Mouse (Mus musculus) heart, embryonic 10.5 days (tissue): ENCODE results near the gene Ifna4. TPM values are rescaled to one million over a fixed set of nuclear protein-coding genes. Genes with fewer than 3 reads are reported as not detected.

Source experiments
- DNase-seq: peaks from one replicate; pipeline ENCODE4 v3.0.0-alpha.2; 2017; ENCODE audit warnings: low spot score
- H3K27ac ChIP-seq: fragments of 300-500 bp; sonication (generic); 2 replicates; pipeline ENCODE4 v1.5.1; 2016; ENCODE audit warnings: mild to moderate bottlenecking
- H3K27me3 ChIP-seq: fragments of 300-500 bp; sonication (generic); 2 replicates; pipeline ENCODE4 v1.6.1; 2016; ENCODE audit warnings: mild to moderate bottlenecking; ENCODE audit not compliant: poor library complexity, insufficient read depth, severe bottlenecking
- H3K36me3 ChIP-seq: fragments of 300-500 bp; sonication (generic); 2 replicates; pipeline ENCODE4 v1.6.1; 2016; ENCODE audit warnings: mild to moderate bottlenecking, moderate library complexity
- H3K4me1 ChIP-seq: fragments of 300-500 bp; sonication (generic); 2 replicates; pipeline ENCODE4 v1.6.1; 2016; ENCODE audit warnings: mild to moderate bottlenecking
- H3K4me3 ChIP-seq: fragments of 300-500 bp; sonication (generic); 2 replicates; pipeline ENCODE4 v1.5.1; 2016; ENCODE audit warnings: mild to moderate bottlenecking, moderate library complexity
- H3K9me3 ChIP-seq: fragments of 300-500 bp; sonication (generic); 2 replicates; pipeline ENCODE4 v1.6.1; 2016; ENCODE audit warnings: mild to moderate bottlenecking, moderate library complexity
- WGBS: fragments of 180-500 bp; shearing (Covaris S2); methylation state at CpG from one replicate; pipeline ENCODE4 v1.1.7; 2016; 5-methylcytosine and 5-hydroxymethylcytosine counted together
- polyA plus RNA-seq: library from polyadenylated mRNA; unstranded; fragments of >200 nt; fragmentation: Nextera tagmentation; extraction: Ambion mirVana; gene quantifications from 2 replicates; pipeline ENCODE4 v1.2.1, GENCODE M21; 2016

The Ifna4 gene
- polyA plus RNA-seq, 1 experiment from 2014 or later: not detected

GRCm38 (mm10) chr4:88838828-88839227 is 2.8 kb upstream of the Ifna4 start:
- Histone ChIP-seq H3K27me3 (no peaks in the 10 kb centered on the region), H3K4me3 (no peak overlapping the region), H3K9me3 (no peaks in the 10 kb centered on the region), H3K36me3 (no peaks in the 10 kb centered on the region), H3K4me1 (no peaks in the 10 kb centered on the region), H3K27ac (no peak overlapping the region)
- WGBS: 42% methylated on average over 3 of the region's 3 CpGs
- DNase-seq: no peak

- 83% methylated on average over 3 of the region's 3 CpGs for WGBS
Measured at GRCm38 (mm10) chr4:88840058-88840457, 1.6 kb upstream of the Ifna4 start.

GRCm38 (mm10) chr4:88845334-88845733 is 3.7 kb downstream of the Ifna4 start:
- H3K27ac ChIP-seq: no peak overlapping the region
- no peaks in the 10 kb centered on the region for H3K4me1 ChIP-seq
- 41% methylated on average over 2 of the region's 2 CpGs for whole genome bisulfite sequencing
- no peaks in the 10 kb centered on the region for H3K9me3 ChIP-seq
- no peaks in the 10 kb centered on the region for H3K27me3 ChIP-seq
- no peak overlapping the region for H3K4me3 ChIP-seq
- no peaks in the 10 kb centered on the region for H3K36me3 ChIP-seq
- DNase-seq: no peak

More at GRCm38 (mm10) chr4:88840058-88840457, 1.6 kb upstream of the Ifna4 start:
- no peaks in the 10 kb centered on the region for H3K9me3 ChIP-seq
- H3K27ac ChIP-seq: no peak overlapping the region
- H3K27me3 ChIP-seq: no peaks in the 10 kb centered on the region
- DNase-seq: no peak
- no peak overlapping the region for H3K4me3 ChIP-seq
- no peaks in the 10 kb centered on the region for H3K4me1 ChIP-seq
- no peaks in the 10 kb centered on the region for H3K36me3 ChIP-seq

- no peaks in the 10 kb centered on the region for H3K9me3 ChIP-seq
Measured at GRCm38 (mm10) chr4:88849698-88850097, 8.0 kb downstream of the Ifna4 start, which contains the start of gene Ifna1. Gene Ifna1 (plus strand): TSS chr4:88850087.

GRCm38 (mm10) chr4:88851026-88851763 is 9.5 kb downstream of the Ifna4 start:
- no peak overlapping the region for H3K4me3 ChIP-seq
- H3K4me1 ChIP-seq: no peaks in the 10 kb centered on the region
- H3K9me3 ChIP-seq: no peaks in the 10 kb centered on the region
- H3K36me3 ChIP-seq: no peaks in the 10 kb centered on the region
- DNase-seq: no peak
- 69% methylated on average over 4 of the region's 4 CpGs for WGBS
- no peak overlapping the region for H3K27ac ChIP-seq
- H3K27me3 ChIP-seq: no peaks in the 10 kb centered on the region

More at GRCm38 (mm10) chr4:88849698-88850097, 8.0 kb downstream of the Ifna4 start, which contains the start of gene Ifna1:
- no peak within 1 kb of the TSS for H3K27ac ChIP-seq
- H3K36me3 ChIP-seq: no peaks in the 10 kb centered on the region
- DNase-seq: no peak
- no peaks in the 10 kb centered on the region for H3K27me3 ChIP-seq
- H3K4me3 ChIP-seq: no peak within 1 kb of the TSS
- H3K4me1 ChIP-seq: no peaks in the 10 kb centered on the region
- WGBS: 87% methylated on average over 1 of the region's 1 CpGs

- no peak for DNase-seq
- H3K36me3 ChIP-seq: no peaks in the 10 kb centered on the region
- peaks cover 6% of the 10 kb centered on the region; the same call in 1 of the 2 replicates for H3K4me1 ChIP-seq
- H3K9me3 ChIP-seq: no peaks in the 10 kb centered on the region
- no peak overlapping the region for H3K27ac ChIP-seq
- H3K27me3 ChIP-seq: peaks cover 12% of the 10 kb centered on the region
- no peak overlapping the region for H3K4me3 ChIP-seq
Measured at GRCm38 (mm10) chr4:88859214-88859613, 17.6 kb downstream of the Ifna4 start.

GRCm38 (mm10) chr4:88863309-88863708 is 21.6 kb downstream of the Ifna4 start:
- Histone ChIP-seq H3K27ac (no peak overlapping the region), H3K36me3 (no peaks in the 10 kb centered on the region), H3K9me3 (no peaks in the 10 kb centered on the region), H3K27me3 (peaks cover 32% of the 10 kb centered on the region), H3K4me1 (peaks cover 8% of the 10 kb centered on the region), H3K4me3 (no peak overlapping the region)
- DNase-seq: no peak
- WGBS: 3% methylated on average over 7 of the region's 7 CpGs

- Histone ChIP-seq H3K27ac (no peak overlapping the region), H3K36me3 (no peaks in the 10 kb centered on the region), H3K4me1 (peaks cover 14% of the 10 kb centered on the region), H3K9me3 (no peaks in the 10 kb centered on the region), H3K27me3 (peaks cover 32% of the 10 kb centered on the region), H3K4me3 (no peak overlapping the region)
- no peak for DNase-seq
- 55% methylated on average over 9 of the region's 9 CpGs for WGBS
Measured at GRCm38 (mm10) chr4:88864599-88864998, 22.9 kb downstream of the Ifna4 start.

GRCm38 (mm10) chr4:88865011-88865569 is 23.4 kb downstream of the Ifna4 start:
- no peaks in the 10 kb centered on the region for H3K36me3 ChIP-seq
- peaks cover 32% of the 10 kb centered on the region for H3K27me3 ChIP-seq
- peaks cover 14% of the 10 kb centered on the region for H3K4me1 ChIP-seq
- DNase-seq: no peak
- H3K27ac ChIP-seq: no peak overlapping the region
- no peak overlapping the region for H3K4me3 ChIP-seq
- H3K9me3 ChIP-seq: no peaks in the 10 kb centered on the region
- WGBS: 31% methylated on average over 6 of the region's 6 CpGs

GRCm38 (mm10) chr4:88867366-88867925 is 25.8 kb downstream of the Ifna4 start:
- DNase-seq: peak; percentile 85
- Histone ChIP-seq H3K4me1 (peaks cover 14% of the 10 kb centered on the region), H3K27me3 (peaks cover 30% of the 10 kb centered on the region), H3K36me3 (no peaks in the 10 kb centered on the region), H3K27ac (peak overlapping the region; percentile 84), H3K4me3 (peak overlapping the region; percentile 75), H3K9me3 (no peaks in the 10 kb centered on the region)
- WGBS: 1% methylated on average over 8 of the region's 8 CpGs

GRCm38 (mm10) chr4:88867926-88868911 is 26.6 kb downstream of the Ifna4 start:
- Histone ChIP-seq H3K4me3 (peak overlapping the region; percentile 75), H3K27me3 (peaks cover 23% of the 10 kb centered on the region; the same call in 1 of the 2 replicates), H3K36me3 (no peaks in the 10 kb centered on the region), H3K9me3 (no peaks in the 10 kb centered on the region), H3K27ac (peak overlapping the region; percentile 84), H3K4me1 (peaks cover 10% of the 10 kb centered on the region)
- DNase-seq: peak; percentile 79
- WGBS: 9% methylated on average over 31 of the region's 31 CpGs

- WGBS: 0% methylated on average over 2 of the region's 2 CpGs
- no peak overlapping the region for H3K27ac ChIP-seq
- peaks cover 8% of the 10 kb centered on the region for H3K4me1 ChIP-seq
- no peaks in the 10 kb centered on the region for H3K36me3 ChIP-seq
- no peaks in the 10 kb centered on the region for H3K9me3 ChIP-seq
- H3K4me3 ChIP-seq: no peak overlapping the region
- no peaks in the 10 kb centered on the region for H3K27me3 ChIP-seq
- no peak for DNase-seq
Measured at GRCm38 (mm10) chr4:88872691-88873090, 31.0 kb downstream of the Ifna4 start.
